ENCODE assay signal across 9 mouse cellular contexts in genomic region chr7:12913556-12913955, GRCm38 (mm10). TPM values are rescaled to one million over a fixed set of nuclear protein-coding genes. Genes with fewer than 3 reads are reported as not detected.
DNase-seq lines count a peak whose midpoint lies in the region; ATAC-seq and TF ChIP-seq lines count a peak whose summit lies in the region.
"Had no signal": no experiment of that assay in that cellular context is flagged by ENCODE, and none has a peak within 500 bp of the region (broad histone marks: within the 10 kb centered on the region; RNA-seq: fewer than 3 reads in every experiment).

No protein-coding gene starts in this region.

- TF ChIP-seq RAD21 in CH12.LX (IDR thresholded peaks at IDR 0.05; ENCODE audit: low read depth, low read length), result peak; percentile 47

- no peak overlapping the region for H3K9ac ChIP-seq in forebrain, embryonic 14.5 days (ENCODE audit: low read length)
- H3K9ac ChIP-seq in forebrain, embryonic 12.5 days, result no peak overlapping the region
- no peak overlapping the region for H3K9ac ChIP-seq in liver, postnatal 0 days (replicated peaks)
- no peak overlapping the region for H3K9ac ChIP-seq in liver, embryonic 11.5 days (ENCODE audit: low read depth, low read length)
- no peak overlapping the region for H3K9ac ChIP-seq in CH12.LX (ENCODE audit: insufficient read depth, low read depth)
- H3K9ac ChIP-seq: hindbrain, embryonic 12.5 days had no signal

- H3K4me3 ChIP-seq in forebrain, embryonic 14.5 days (ENCODE audit: low read depth, low read length), result no peak overlapping the region
- no peak overlapping the region for H3K4me3 ChIP-seq in forebrain, embryonic 12.5 days (replicated peaks)
- no peak overlapping the region for H3K4me3 ChIP-seq in liver, postnatal 0 days (ENCODE audit: low read depth, low read length)
- H3K4me3 ChIP-seq in liver, embryonic 11.5 days (ENCODE audit: low read depth, low read length), result no peak overlapping the region
- H3K4me3 ChIP-seq in CH12.LX (replicated peaks in 1 of 3; ENCODE audit: low read depth in 2 of 3, low read length in 2 of 3, poor library complexity in 1 of 3), result no peak overlapping the region
- H3K4me3 ChIP-seq in embryonic fibroblast, embryonic 13.5 days (ENCODE audit: insufficient read depth, low read length), result no peak overlapping the region
- H3K4me3 ChIP-seq: hindbrain, embryonic 12.5 days had no signal

- no peaks in the 10 kb centered on the region for H3K9me3 ChIP-seq in forebrain, embryonic 14.5 days (replicated peaks; ENCODE audit: control insufficient read depth, low read length)
- no peaks in the 10 kb centered on the region for H3K9me3 ChIP-seq in forebrain, embryonic 12.5 days
- no peaks in the 10 kb centered on the region for H3K9me3 ChIP-seq in liver, postnatal 0 days (ENCODE audit: low read length)
- no peaks in the 10 kb centered on the region for H3K9me3 ChIP-seq in liver, embryonic 11.5 days (ENCODE audit: control insufficient read depth, low read length)
- no peaks in the 10 kb centered on the region for H3K9me3 ChIP-seq in CH12.LX (replicated peaks; ENCODE audit: low read length)
- H3K9me3 ChIP-seq: hindbrain, embryonic 12.5 days had no signal

- no peak for ATAC-seq in forebrain, embryonic 14.5 days
- ATAC-seq in forebrain, embryonic 12.5 days (ENCODE audit: low FRiP score), result no peak
- ATAC-seq in liver, postnatal 0 days, result no peak
- no peak for ATAC-seq in liver, embryonic 11.5 days (replicated peaks; ENCODE audit: low FRiP score)
- no peak for ATAC-seq in megakaryocyte-erythroid progenitor cell, adult 5-6 weeks (replicated peaks; ENCODE audit: low FRiP score, low TSS enrichment, poor library complexity, severe bottlenecking)

- TF ChIP-seq EP300 in liver, postnatal 0 days (IDR thresholded peaks at IDR 0.05; ENCODE audit: low read depth), result no peak
- TF ChIP-seq EP300 in CH12.LX (IDR thresholded peaks at IDR 0.05; ENCODE audit: low read length), result no peak

- no peak overlapping the region for H3K4me2 ChIP-seq in forebrain, embryonic 14.5 days (ENCODE audit: low read length)
- H3K4me2 ChIP-seq in forebrain, embryonic 12.5 days, result no peak overlapping the region
- no peak overlapping the region for H3K4me2 ChIP-seq in liver, postnatal 0 days (ENCODE audit: low read depth, low read length)
- no peak overlapping the region for H3K4me2 ChIP-seq in liver, embryonic 11.5 days
- H3K4me2 ChIP-seq in CH12.LX (ENCODE audit: insufficient read depth, low read depth, poor library complexity, severe bottlenecking), result no peak overlapping the region
- H3K4me2 ChIP-seq: hindbrain, embryonic 12.5 days had no signal

- H3K27ac ChIP-seq in forebrain, embryonic 14.5 days (ENCODE audit: low read depth, low read length), result no peak overlapping the region
- no peak overlapping the region for H3K27ac ChIP-seq in forebrain, embryonic 12.5 days
- no peak overlapping the region for H3K27ac ChIP-seq in liver, postnatal 0 days (ENCODE audit: low read depth)
- H3K27ac ChIP-seq in liver, embryonic 11.5 days (ENCODE audit: low read depth, low read length), result no peak overlapping the region
- H3K27ac ChIP-seq in CH12.LX (ENCODE audit: insufficient read depth, low read depth), result no peak overlapping the region
- H3K27ac ChIP-seq in embryonic fibroblast, embryonic 13.5 days (ENCODE audit: insufficient read depth, low read length), result no peak overlapping the region
- H3K27ac ChIP-seq: hindbrain, embryonic 12.5 days had no signal

- TF ChIP-seq POLR2A in CH12.LX (IDR thresholded peaks at IDR 0.05; ENCODE audit: low read depth, low read length), result no peak
- no peak for TF ChIP-seq POLR2A in embryonic fibroblast, embryonic 13.5 days (IDR thresholded peaks at IDR 0.05; ENCODE audit: low read depth, low read length)

- peaks cover 5% of the 10 kb centered on the region; the same call in 1 of the 2 replicates for H3K36me3 ChIP-seq in forebrain, embryonic 14.5 days (ENCODE audit: control insufficient read depth, insufficient read depth, low read length)
- H3K36me3 ChIP-seq in forebrain, embryonic 12.5 days (replicated peaks), result peaks cover 5% of the 10 kb centered on the region
- H3K36me3 ChIP-seq in liver, postnatal 0 days (replicated peaks; ENCODE audit: insufficient read depth, low read length), result peaks cover under 1% of the 10 kb centered on the region; the same call in 1 of the 2 replicates
- H3K36me3 ChIP-seq in liver, embryonic 11.5 days (ENCODE audit: control insufficient read depth, insufficient read depth, low read length), result no peaks in the 10 kb centered on the region
- peaks cover 1 to 20% of the 10 kb centered on the region in 2 experiments for H3K36me3 ChIP-seq in CH12.LX (replicated peaks in 1 of 2; ENCODE audit: control insufficient read depth in 1 of 2, insufficient read depth in 1 of 2, low read length in 1 of 2)

- dilution Hi-C loops in CH12.LX (cut with MboI; ENCODE audit: extremely low pct_ligation_motif_present, extremely low pct_unique_long_range_greater_than_20kb, low sequenced_read_pairs), result no loop called here

- H3K4me1 ChIP-seq in forebrain, embryonic 14.5 days (ENCODE audit: control insufficient read depth, insufficient read depth, low read length), result peaks cover 6% of the 10 kb centered on the region; the same call in 1 of the 2 replicates
- 0 out of 2 replicates have a peak, but pooled peaks cover 5% of the 10 kb centered on the region for H3K4me1 ChIP-seq in forebrain, embryonic 12.5 days
- peaks cover 6% of the 10 kb centered on the region; the same call in 1 of the 2 replicates for H3K4me1 ChIP-seq in liver, postnatal 0 days (ENCODE audit: insufficient read depth)
- peaks cover 8% of the 10 kb centered on the region; the same call in 1 of the 2 replicates for H3K4me1 ChIP-seq in liver, embryonic 11.5 days (replicated peaks; ENCODE audit: control insufficient read depth, insufficient read depth, low read length)
- H3K4me1 ChIP-seq in CH12.LX (ENCODE audit: control insufficient read depth in 1 of 2, insufficient read depth in 2 of 2), result no peaks in the 10 kb centered on the region
- H3K4me1 ChIP-seq in embryonic fibroblast, embryonic 13.5 days (ENCODE audit: control insufficient read depth, insufficient read depth, low read length), result no peaks in the 10 kb centered on the region

- in situ Hi-C loops in CH12.LX (cut with MboI; ENCODE audit: low pct_ligation_motif_present, low pct_unique_long_range_greater_than_20kb, low sequenced_read_pairs), result no loop called here

- DNase-seq in forebrain, embryonic 14.5 days (ENCODE audit: low spot score), result peak; percentile 51
- no peak for DNase-seq in liver, postnatal 0 days
- no peak for DNase-seq in liver, embryonic 11.5 days (ENCODE audit: low spot score)
- DNase-seq in CH12.LX (ENCODE audit: extremely low read depth), result no peak
- DNase-seq in frontal cortex, postnatal 36 days (ENCODE audit: low spot score in 2 of 2), result no peak

- peak; percentile 66 for TF ChIP-seq CTCF in liver, postnatal 0 days (IDR thresholded peaks at IDR 0.05; ENCODE audit: low read depth)
- peak; percentile 17 to 69 for TF ChIP-seq CTCF in CH12.LX (conservative IDR thresholded peaks at IDR 0.05 in 1 of 2, IDR thresholded peaks at IDR 0.05 in 1 of 2; ENCODE audit: low read depth in 2 of 2, low read length in 2 of 2)
- TF ChIP-seq CTCF in embryonic fibroblast, embryonic 13.5 days (IDR thresholded peaks at IDR 0.05; ENCODE audit: borderline replicate concordance, insufficient read depth, low read length), result peak; percentile 9; the same call in 1 of the 2 replicates

- no peaks in the 10 kb centered on the region for H3K79me2 ChIP-seq in CH12.LX (replicated peaks; ENCODE audit: control insufficient read depth, extremely low read depth, insufficient read depth, poor library complexity, severe bottlenecking)

- H3K27me3 ChIP-seq in forebrain, embryonic 14.5 days (replicated peaks; ENCODE audit: control insufficient read depth, insufficient read depth, low read length), result no peaks in the 10 kb centered on the region
- H3K27me3 ChIP-seq in forebrain, embryonic 12.5 days, result no peaks in the 10 kb centered on the region
- H3K27me3 ChIP-seq in liver, postnatal 0 days (ENCODE audit: insufficient read depth, low read length), result no peaks in the 10 kb centered on the region
- H3K27me3 ChIP-seq in liver, embryonic 11.5 days (replicated peaks; ENCODE audit: control insufficient read depth, insufficient read depth, low read length), result no peaks in the 10 kb centered on the region
- no peaks in the 10 kb centered on the region for H3K27me3 ChIP-seq in CH12.LX (replicated peaks)
- H3K27me3 ChIP-seq: hindbrain, embryonic 12.5 days had no signal

RNA-seq across cellular contexts. Expression of gene Rps5, which starts 8.5 kb away (rescaled TPM):
- 740 and 1,089 TPM in 2 replicates for polyA plus RNA-seq in forebrain, embryonic 14.5 days (2014; fragmentation: Nextera tagmentation; extraction: Ambion mirVana)
- polyA plus RNA-seq in forebrain, embryonic 12.5 days (2016; fragmentation: Nextera tagmentation; extraction: Ambion mirVana), result 585 and 638 TPM in 2 replicates
- polyA plus RNA-seq in liver, postnatal 0 days (2015; fragmentation: Nextera tagmentation; extraction: Ambion mirVana), result 556 and 564 TPM in 2 replicates
- polyA plus RNA-seq in liver, embryonic 11.5 days (2014; fragmentation: Nextera tagmentation; extraction: Ambion mirVana), result 1,276 and 1,341 TPM in 2 replicates
- total RNA-seq in CH12.LX (2012; rRNA removed) (3,671 and 4,026 TPM in 2 replicates), CH12.LX (2014; rRNA removed) (3,631 and 4,293 TPM in 2 replicates)
- polyA plus RNA-seq in CH12.LX (2012; ENCODE audit: insufficient read length, low read depth), result 2,088 and 2,166 TPM in 2 replicates
- polyA plus RNA-seq in embryonic fibroblast, embryonic 13.5 days (2011; ENCODE audit: insufficient read length, low read depth, missing spikeins), result 1,341 and 1,449 TPM in 2 replicates
- total RNA-seq in megakaryocyte-erythroid progenitor cell, adult 5-6 weeks (2014; fragmentation: Nextera tagmentation), result 3,241 and 3,814 TPM in 2 replicates
- 1,950 and 2,335 TPM in 2 replicates for total RNA-seq in megakaryocyte-erythroid progenitor cell, adult 5-6 weeks (2017)

RNA-seq across cellular contexts. Expression of gene Rnf225, which starts 13.7 kb away (rescaled TPM):
- polyA plus RNA-seq in forebrain, embryonic 14.5 days (2014; fragmentation: Nextera tagmentation; extraction: Ambion mirVana), result 0.48 and 0.57 TPM in 2 replicates
- 0.81 and 0.83 TPM in 2 replicates for polyA plus RNA-seq in forebrain, embryonic 12.5 days (2016; fragmentation: Nextera tagmentation; extraction: Ambion mirVana)
- 0.05 TPM in 2 replicates for polyA plus RNA-seq in liver, postnatal 0 days (2015; fragmentation: Nextera tagmentation; extraction: Ambion mirVana)
- 0.38 and 0.81 TPM in 2 replicates for polyA plus RNA-seq in liver, embryonic 11.5 days (2014; fragmentation: Nextera tagmentation; extraction: Ambion mirVana)
- total RNA-seq in CH12.LX (2012; rRNA removed), result 1.1 and 1.3 TPM in 2 replicates
- 0.89 and 0.90 TPM in 2 replicates for total RNA-seq in CH12.LX (2014; rRNA removed)
- polyA plus RNA-seq in CH12.LX (2012; ENCODE audit: insufficient read length, low read depth), result 3.4 and 4.0 TPM in 2 replicates
- polyA plus RNA-seq in embryonic fibroblast, embryonic 13.5 days (2011; ENCODE audit: insufficient read length, low read depth, missing spikeins), result 0.30 and 0.63 TPM in 2 replicates
- total RNA-seq in megakaryocyte-erythroid progenitor cell, adult 5-6 weeks (2014; fragmentation: Nextera tagmentation), result 0.77 and 1.2 TPM in 2 replicates
- total RNA-seq in megakaryocyte-erythroid progenitor cell, adult 5-6 weeks (2017), result 1.6 TPM in 1 of 2 replicates, not detected in the other

RNA-seq across cellular contexts. Expression of gene Zscan22, which starts 15.9 kb away (rescaled TPM):
- 15.4 and 16.3 TPM in 2 replicates for polyA plus RNA-seq in forebrain, embryonic 14.5 days (2014; fragmentation: Nextera tagmentation; extraction: Ambion mirVana)
- 13.8 and 15.8 TPM in 2 replicates for polyA plus RNA-seq in forebrain, embryonic 12.5 days (2016; fragmentation: Nextera tagmentation; extraction: Ambion mirVana)
- 2.3 and 2.5 TPM in 2 replicates for polyA plus RNA-seq in liver, postnatal 0 days (2015; fragmentation: Nextera tagmentation; extraction: Ambion mirVana)
- polyA plus RNA-seq in liver, embryonic 11.5 days (2014; fragmentation: Nextera tagmentation; extraction: Ambion mirVana), result 14.4 and 16.4 TPM in 2 replicates
- total RNA-seq in CH12.LX (2012; rRNA removed) (3.2 and 4.2 TPM in 2 replicates), CH12.LX (2014; rRNA removed) (2.8 and 3.3 TPM in 2 replicates)
- 7.6 and 8.9 TPM in 2 replicates for polyA plus RNA-seq in CH12.LX (2012; ENCODE audit: insufficient read length, low read depth)
- polyA plus RNA-seq in embryonic fibroblast, embryonic 13.5 days (2011; ENCODE audit: insufficient read length, low read depth, missing spikeins), result 7.6 and 9.8 TPM in 2 replicates
- total RNA-seq in megakaryocyte-erythroid progenitor cell, adult 5-6 weeks (2014; fragmentation: Nextera tagmentation), result 13.3 and 18.7 TPM in 2 replicates
- 5.7 and 7.1 TPM in 2 replicates for total RNA-seq in megakaryocyte-erythroid progenitor cell, adult 5-6 weeks (2017)

RNA-seq across cellular contexts. Expression of gene Zfp128, which starts 32.6 kb away (rescaled TPM):
- polyA plus RNA-seq in forebrain, embryonic 14.5 days (2014; fragmentation: Nextera tagmentation; extraction: Ambion mirVana), result 8.9 and 10.5 TPM in 2 replicates
- polyA plus RNA-seq in forebrain, embryonic 12.5 days (2016; fragmentation: Nextera tagmentation; extraction: Ambion mirVana), result 6.0 and 6.2 TPM in 2 replicates
- polyA plus RNA-seq in liver, postnatal 0 days (2015; fragmentation: Nextera tagmentation; extraction: Ambion mirVana), result 0.61 and 0.65 TPM in 2 replicates
- polyA plus RNA-seq in liver, embryonic 11.5 days (2014; fragmentation: Nextera tagmentation; extraction: Ambion mirVana), result 2.2 and 2.4 TPM in 2 replicates
- total RNA-seq in CH12.LX (2012; rRNA removed) (1.2 and 1.4 TPM in 2 replicates), CH12.LX (2014; rRNA removed) (0.96 and 1.2 TPM in 2 replicates)
- 0.61 and 0.78 TPM in 2 replicates for polyA plus RNA-seq in CH12.LX (2012; ENCODE audit: insufficient read length, low read depth)
- 2.9 and 3.4 TPM in 2 replicates for polyA plus RNA-seq in embryonic fibroblast, embryonic 13.5 days (2011; ENCODE audit: insufficient read length, low read depth, missing spikeins)
- 3.2 and 6.2 TPM in 2 replicates for total RNA-seq in megakaryocyte-erythroid progenitor cell, adult 5-6 weeks (2014; fragmentation: Nextera tagmentation)
- 3.3 and 4.0 TPM in 2 replicates for total RNA-seq in megakaryocyte-erythroid progenitor cell, adult 5-6 weeks (2017)

RNA-seq across cellular contexts. Expression of gene Zfp324, which starts 52.1 kb away (rescaled TPM):
- polyA plus RNA-seq in forebrain, embryonic 14.5 days (2014; fragmentation: Nextera tagmentation; extraction: Ambion mirVana), result 10.1 and 11.4 TPM in 2 replicates
- 11.3 and 12.4 TPM in 2 replicates for polyA plus RNA-seq in forebrain, embryonic 12.5 days (2016; fragmentation: Nextera tagmentation; extraction: Ambion mirVana)
- polyA plus RNA-seq in liver, postnatal 0 days (2015; fragmentation: Nextera tagmentation; extraction: Ambion mirVana), result 1.5 and 1.9 TPM in 2 replicates
- polyA plus RNA-seq in liver, embryonic 11.5 days (2014; fragmentation: Nextera tagmentation; extraction: Ambion mirVana), result 6.6 and 7.7 TPM in 2 replicates
- 6.4 and 8.7 TPM in 2 replicates for total RNA-seq in CH12.LX (2012; rRNA removed)
- total RNA-seq in CH12.LX (2014; rRNA removed), result 6.3 and 7.3 TPM in 2 replicates
- polyA plus RNA-seq in CH12.LX (2012; ENCODE audit: insufficient read length, low read depth), result 3.8 and 4.2 TPM in 2 replicates
- 5.5 and 6.9 TPM in 2 replicates for polyA plus RNA-seq in embryonic fibroblast, embryonic 13.5 days (2011; ENCODE audit: insufficient read length, low read depth, missing spikeins)
- total RNA-seq in megakaryocyte-erythroid progenitor cell, adult 5-6 weeks (2014; fragmentation: Nextera tagmentation), result 3.7 and 4.3 TPM in 2 replicates
- 3.1 and 7.7 TPM in 2 replicates for total RNA-seq in megakaryocyte-erythroid progenitor cell, adult 5-6 weeks (2017)

Comparison
In these comparisons a context has a peak if more than half of its experiments do, and no peak if none do; other contexts are left out.
1. CTCF ChIP-seq: peak in every context shown above with its lines; median percentile 66 in liver, postnatal 0 days; 43 in CH12.LX; 9 in embryonic fibroblast, embryonic 13.5 days.